8 mouse cellular contexts compared by ENCODE assay signal in the genomic region with DNA sequence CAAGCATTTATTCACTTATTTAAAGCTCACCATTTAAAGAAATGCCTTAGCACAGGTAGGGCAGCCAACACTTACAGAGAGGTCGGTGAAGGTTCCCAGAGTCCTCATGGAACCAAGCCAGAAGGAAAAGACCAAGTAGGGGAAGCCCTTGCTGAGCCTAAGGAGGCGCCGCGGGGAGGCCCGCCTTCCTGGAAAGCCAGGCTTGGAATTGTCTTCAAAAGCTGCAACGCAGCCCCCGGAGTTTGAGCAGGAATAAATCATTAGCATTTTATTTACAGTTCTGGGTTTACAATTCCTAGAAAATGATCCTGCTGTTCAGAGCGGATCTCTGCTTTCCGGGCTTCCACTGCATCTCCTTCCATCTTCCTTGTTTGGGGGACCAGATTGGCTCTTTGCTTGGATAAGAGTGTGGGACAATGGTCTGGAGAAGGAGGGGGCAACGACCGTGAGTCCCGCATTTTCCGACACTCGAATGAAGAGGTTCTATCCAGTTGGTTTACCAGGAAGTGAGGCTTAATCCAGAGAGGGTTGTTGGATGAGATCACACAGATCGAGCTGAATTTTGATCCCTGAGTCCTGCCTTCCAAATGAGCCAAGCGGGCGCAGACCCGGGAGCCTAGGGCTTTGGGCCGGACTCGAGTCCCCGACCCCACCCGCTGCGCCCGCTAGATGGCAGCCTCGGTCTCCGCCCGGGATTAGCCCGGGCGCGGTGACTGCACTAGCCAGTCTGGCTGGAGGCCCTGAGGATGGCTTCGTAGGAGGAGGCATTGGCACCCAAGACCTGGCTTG. TPM values are rescaled to one million over a fixed set of nuclear protein-coding genes. Genes with fewer than 3 reads are reported as not detected.
DNase-seq lines count a peak whose midpoint lies in the region; ATAC-seq lines count a peak whose summit lies in the region.

No protein-coding gene starts in this region.

- H3K4me2 ChIP-seq in hindbrain, embryonic 13.5 days, result peak overlapping the region; percentile 46

- no peaks in the 10 kb centered on the region for H3K36me3 ChIP-seq in hindbrain, embryonic 13.5 days

- no peak overlapping the region for H3K27ac ChIP-seq in hindbrain, embryonic 13.5 days

- H3K4me1 ChIP-seq in hindbrain, embryonic 13.5 days (replicated peaks), result peaks cover 17% of the 10 kb centered on the region

- H3K27me3 ChIP-seq in hindbrain, embryonic 13.5 days, result peaks cover 54% of the 10 kb centered on the region

- DNase-seq in WW6 (ENCODE audit: low read depth, low spot score), result peak; percentile 62
- peak; percentile 83 to 93 for DNase-seq in cerebellum, postnatal 4 days (ENCODE audit: low spot score in 2 of 2)
- DNase-seq in frontal cortex, postnatal 36 days (ENCODE audit: low spot score in 2 of 2), result peak; percentile 70 to 76
- peak; percentile 75 to 90 for DNase-seq in layer of hippocampus, postnatal 25 days (ENCODE audit: extremely low spot score in 1 of 2, low spot score in 1 of 2)
- peak; percentile 77 for DNase-seq in lung, postnatal 14 days
- DNase-seq in retina, embryonic 14.5 days (ENCODE audit: low spot score), result peak; percentile 91
- DNase-seq in thymus, postnatal 4 days, result peak; percentile 83

- WGBS in hindbrain, embryonic 13.5 days, result 6% methylated on average over 31 of the region's 31 CpGs

- H3K4me3 ChIP-seq in hindbrain, embryonic 13.5 days, result peak overlapping the region; percentile 19

- no peaks in the 10 kb centered on the region for H3K9me3 ChIP-seq in hindbrain, embryonic 13.5 days

- H3K9ac ChIP-seq in hindbrain, embryonic 13.5 days, result peak overlapping the region; percentile 15; the same call in 1 of the 2 replicates

- ATAC-seq in hindbrain, embryonic 13.5 days (ENCODE audit: low FRiP score), result peak; percentile 85

RNA-seq across cellular contexts. Expression of a gene that starts 39.1 kb away (rescaled TPM):
- polyA plus RNA-seq in hindbrain, embryonic 13.5 days (2015; fragmentation: Nextera tagmentation; extraction: Ambion mirVana), result not detected in 2 replicates
- not detected for total RNA-seq in layer of hippocampus, postnatal 25 days (2021)

RNA-seq across cellular contexts. Expression of a gene that starts 39.7 kb away (rescaled TPM):
- polyA plus RNA-seq in hindbrain, embryonic 13.5 days (2015; fragmentation: Nextera tagmentation; extraction: Ambion mirVana), result 46.3 and 47.0 TPM in 2 replicates
- total RNA-seq in layer of hippocampus, postnatal 25 days (2021), result 10 to 100 TPM; 47.9 to 59.4 TPM

RNA-seq across cellular contexts. Expression of a gene that starts 52.3 kb away (rescaled TPM):
- polyA plus RNA-seq in hindbrain, embryonic 13.5 days (2015; fragmentation: Nextera tagmentation; extraction: Ambion mirVana), result 31.5 and 46.3 TPM in 2 replicates
- total RNA-seq in layer of hippocampus, postnatal 25 days (2021), result 10 to 100 TPM; 12.5 to 13.5 TPM
